Mouse (Mus musculus): Measurements from ENCODE around the gene Gm20388.
"Not testable (repeated sequence)": the region's sequence is repeated elsewhere in the genome, so short reads cannot be mapped to it uniquely, and the experiment has no call there.

Gene Gm20388

GRCm38 (mm10) chr8:123199864-123200263 lies 3289.2 kb downstream of the Gm20388 start:
- DNase-seq (ENCODE audit: extremely low spot score) = no peak

- DNase-seq (ENCODE audit: extremely low spot score) = peak; percentile 83
Measured at GRCm38 (mm10) chr8:123202288-123202687, 3291.6 kb downstream of the Gm20388 start.

GRCm38 (mm10) chr8:123203571-123203970 lies 3292.9 kb downstream of the Gm20388 start:
- DNase-seq (ENCODE audit: extremely low spot score) = no peak

GRCm38 (mm10) chr8:123211876-123212275 lies 3301.2 kb downstream of the Gm20388 start:
- no peak for DNase-seq (ENCODE audit: extremely low spot score)

DNA sequence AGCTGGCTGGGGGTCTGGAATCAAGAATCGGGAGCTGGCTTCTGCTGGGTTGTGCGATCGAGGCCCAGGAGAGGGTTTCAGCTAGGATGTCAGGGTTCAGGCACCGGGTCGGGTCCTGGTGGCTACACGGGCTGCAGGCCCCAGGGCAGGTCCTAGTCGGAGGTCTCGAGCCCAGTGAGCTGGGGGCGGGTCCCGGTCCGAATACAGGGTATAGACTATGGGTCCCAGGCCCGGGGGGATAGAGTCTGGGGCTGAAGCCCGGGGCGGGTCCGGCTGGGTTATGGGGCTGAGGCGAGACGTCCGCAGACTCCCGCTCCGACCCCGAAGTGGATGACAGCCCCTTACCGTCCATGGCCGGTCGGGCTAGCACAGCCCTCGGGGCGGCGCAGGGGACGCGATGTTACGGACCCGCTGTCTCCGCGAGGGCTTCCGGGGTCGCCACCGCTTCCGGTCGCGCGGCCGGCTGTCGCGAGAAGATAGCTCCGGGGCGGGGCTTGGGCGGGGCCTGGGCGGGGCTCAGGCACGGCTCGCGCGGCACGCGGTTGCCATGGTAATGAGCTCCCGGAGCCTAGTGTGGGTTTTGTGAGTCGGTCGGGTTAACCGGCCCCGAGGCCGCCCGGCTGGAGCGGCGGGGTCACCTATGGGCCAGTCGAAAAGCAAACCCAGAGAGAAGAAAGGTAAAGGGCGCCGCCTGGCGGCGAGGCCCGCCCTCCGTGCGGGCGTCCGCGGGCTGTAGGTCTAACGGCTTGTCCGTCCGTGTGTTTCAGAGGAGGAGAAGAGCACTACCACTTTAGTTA lies 3301.9 kb downstream of the Gm20388 start, which contains the start of the genes Chmp1a and Spata33:
Gene Chmp1a (minus strand): TSS at position 443 of the 797 bp plus-strand sequence.
Gene Spata33 (plus strand): TSS at position 512 of the 797 bp plus-strand sequence.
- peak; percentile 99 for DNase-seq (ENCODE audit: extremely low spot score)

DNA sequence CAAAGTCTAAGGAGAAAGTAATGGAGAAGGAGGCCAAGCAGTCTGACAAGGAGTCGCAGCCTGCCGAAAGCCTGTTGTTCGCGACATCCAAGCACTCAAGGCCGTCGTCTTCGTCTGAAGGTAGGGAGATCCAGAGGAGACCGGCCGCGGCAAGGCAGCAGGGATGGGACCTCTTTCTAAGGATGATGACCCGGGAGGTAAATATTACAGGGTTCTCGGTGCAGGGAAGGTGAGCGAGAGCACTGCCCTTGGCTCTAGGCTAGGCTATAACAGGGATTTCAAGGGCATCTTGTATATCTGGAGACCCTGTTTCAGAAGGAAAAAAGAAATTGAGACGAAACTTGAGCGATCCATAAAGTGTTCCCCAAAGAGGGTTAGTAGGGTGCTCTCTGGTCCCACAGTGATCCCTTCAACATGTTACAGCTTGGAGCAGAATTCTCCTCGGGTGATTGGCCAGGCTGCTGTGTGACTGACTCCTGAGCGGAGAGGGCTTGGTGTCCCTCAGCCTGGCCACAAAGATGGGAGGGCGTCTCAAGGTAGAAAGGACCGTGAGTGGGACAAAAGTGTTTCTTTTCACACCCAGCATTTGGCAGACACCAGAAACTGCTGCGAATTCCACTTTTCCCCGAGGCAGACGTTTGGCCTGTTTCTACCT lies 3302.6 kb downstream of the Gm20388 start:
- DNase-seq (ENCODE audit: extremely low spot score) = no peak

- DNase-seq (ENCODE audit: extremely low spot score) = no peak
Measured at GRCm38 (mm10) chr8:123215430-123215829, 3304.8 kb downstream of the Gm20388 start.

- DNase-seq (ENCODE audit: extremely low spot score) = no peak
Measured at GRCm38 (mm10) chr8:123220917-123221316, 3310.3 kb downstream of the Gm20388 start.

GRCm38 (mm10) chr8:123224278-123225266 lies 3313.9 kb downstream of the Gm20388 start, which contains the start of gene Cdk10:
TSS of gene Cdk10 (plus strand) at chr8:123224842.
- peak; percentile 90 for DNase-seq (ENCODE audit: extremely low spot score)

DNA sequence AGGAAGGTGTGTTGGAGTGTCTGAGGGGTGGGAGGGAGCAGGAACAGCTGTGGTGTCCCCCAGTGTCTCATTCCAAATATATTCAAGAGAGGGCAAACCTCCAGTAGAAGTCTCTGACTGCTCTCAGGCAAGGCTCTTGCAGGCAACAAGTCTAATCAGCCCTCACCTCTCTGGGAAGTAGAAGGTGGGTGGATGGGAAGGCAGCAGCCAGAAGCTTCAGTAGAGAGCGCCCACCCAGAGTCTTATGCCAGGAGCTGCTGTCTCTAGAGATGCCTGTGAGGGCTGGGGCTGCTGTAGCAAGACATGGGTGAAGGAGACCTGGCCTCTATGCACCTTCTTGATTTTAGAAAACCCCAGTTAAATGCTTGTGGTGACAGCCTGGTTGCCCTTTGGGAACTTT lies 3317.8 kb downstream of the Gm20388 start:
- DNase-seq (ENCODE audit: extremely low spot score) = no peak

DNA sequence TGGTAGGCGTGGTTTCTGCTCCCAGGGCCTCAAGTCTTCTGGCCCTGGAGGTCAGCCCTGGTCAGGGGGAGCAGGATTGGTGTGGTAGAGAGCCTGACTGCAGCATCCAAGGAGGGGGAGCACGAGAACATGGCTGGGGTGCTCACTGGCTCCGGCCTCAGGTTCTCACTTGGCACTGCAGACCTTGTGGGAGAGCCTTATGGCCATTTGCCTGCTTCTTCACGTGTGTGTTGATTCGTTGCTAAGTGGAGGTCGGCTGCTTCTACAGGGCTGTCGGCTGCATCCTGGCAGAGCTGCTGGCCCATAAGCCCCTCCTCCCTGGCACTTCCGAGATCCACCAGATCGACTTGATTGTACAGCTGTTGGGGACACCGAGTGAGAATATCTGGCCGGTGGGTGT lies 3319.7 kb downstream of the Gm20388 start:
- DNase-seq (ENCODE audit: extremely low spot score) = not testable (repeated sequence)

GRCm38 (mm10) chr8:123231742-123232141 lies 3321.1 kb downstream of the Gm20388 start:
- no peak for DNase-seq (ENCODE audit: extremely low spot score)

GRCm38 (mm10) chr8:123232553-123232952 lies 3321.9 kb downstream of the Gm20388 start:
- DNase-seq (ENCODE audit: extremely low spot score) = no peak

DNA sequence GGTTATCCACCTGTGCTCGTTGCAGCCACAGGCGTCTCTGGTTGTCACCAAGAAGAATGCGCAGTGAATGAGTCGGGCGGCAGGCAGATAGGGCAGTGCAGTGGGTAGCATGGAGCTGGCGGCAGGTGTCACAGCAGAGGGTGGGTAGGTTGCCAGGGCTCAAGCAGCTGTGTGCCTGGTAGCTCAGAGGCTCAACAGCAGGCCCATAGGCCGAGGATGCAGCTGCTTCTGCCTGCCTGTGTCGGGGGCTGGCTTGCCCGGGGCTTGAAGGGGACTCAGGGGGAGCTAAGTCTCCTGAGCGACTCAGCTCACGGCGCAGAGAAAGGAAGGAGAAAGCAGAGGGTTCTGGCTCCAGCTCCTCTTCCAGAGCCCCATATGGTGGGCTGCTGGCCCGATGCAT lies 3322.7 kb downstream of the Gm20388 start:
- no peak for DNase-seq (ENCODE audit: extremely low spot score)

- no peak for DNase-seq (ENCODE audit: extremely low spot score)
Measured at GRCm38 (mm10) chr8:123233760-123234159, 3323.1 kb downstream of the Gm20388 start.

DNA sequence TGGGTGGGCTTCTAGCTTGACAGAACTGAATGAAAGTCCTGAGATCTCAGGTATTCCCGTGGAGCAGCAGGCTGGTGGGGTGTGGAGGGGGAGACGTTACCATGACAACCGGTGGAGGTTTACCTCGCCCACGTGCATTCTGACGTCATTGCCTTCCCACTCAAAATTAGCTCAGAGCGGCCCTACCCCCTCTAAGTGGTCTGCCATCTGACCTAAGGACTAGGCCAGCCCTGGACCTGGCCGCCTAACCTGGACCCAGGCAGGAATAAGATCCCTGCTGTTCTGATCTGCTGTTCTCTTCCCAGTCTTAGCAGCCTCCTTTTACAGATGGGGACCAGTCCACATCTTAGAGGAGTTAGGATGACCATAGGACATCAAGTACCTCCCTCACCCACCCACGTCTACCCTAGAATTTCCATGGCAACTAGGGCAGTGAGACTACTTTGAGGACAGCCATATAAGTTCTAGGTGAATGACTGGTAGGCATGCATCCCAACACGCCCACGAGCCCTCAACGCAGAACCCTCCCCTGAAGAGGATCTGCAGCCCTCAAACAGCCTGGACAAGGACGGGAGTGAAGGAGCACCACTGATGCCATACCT lies 3324.4 kb downstream of the Gm20388 start:
- DNase-seq (ENCODE audit: extremely low spot score) = no peak

DNA sequence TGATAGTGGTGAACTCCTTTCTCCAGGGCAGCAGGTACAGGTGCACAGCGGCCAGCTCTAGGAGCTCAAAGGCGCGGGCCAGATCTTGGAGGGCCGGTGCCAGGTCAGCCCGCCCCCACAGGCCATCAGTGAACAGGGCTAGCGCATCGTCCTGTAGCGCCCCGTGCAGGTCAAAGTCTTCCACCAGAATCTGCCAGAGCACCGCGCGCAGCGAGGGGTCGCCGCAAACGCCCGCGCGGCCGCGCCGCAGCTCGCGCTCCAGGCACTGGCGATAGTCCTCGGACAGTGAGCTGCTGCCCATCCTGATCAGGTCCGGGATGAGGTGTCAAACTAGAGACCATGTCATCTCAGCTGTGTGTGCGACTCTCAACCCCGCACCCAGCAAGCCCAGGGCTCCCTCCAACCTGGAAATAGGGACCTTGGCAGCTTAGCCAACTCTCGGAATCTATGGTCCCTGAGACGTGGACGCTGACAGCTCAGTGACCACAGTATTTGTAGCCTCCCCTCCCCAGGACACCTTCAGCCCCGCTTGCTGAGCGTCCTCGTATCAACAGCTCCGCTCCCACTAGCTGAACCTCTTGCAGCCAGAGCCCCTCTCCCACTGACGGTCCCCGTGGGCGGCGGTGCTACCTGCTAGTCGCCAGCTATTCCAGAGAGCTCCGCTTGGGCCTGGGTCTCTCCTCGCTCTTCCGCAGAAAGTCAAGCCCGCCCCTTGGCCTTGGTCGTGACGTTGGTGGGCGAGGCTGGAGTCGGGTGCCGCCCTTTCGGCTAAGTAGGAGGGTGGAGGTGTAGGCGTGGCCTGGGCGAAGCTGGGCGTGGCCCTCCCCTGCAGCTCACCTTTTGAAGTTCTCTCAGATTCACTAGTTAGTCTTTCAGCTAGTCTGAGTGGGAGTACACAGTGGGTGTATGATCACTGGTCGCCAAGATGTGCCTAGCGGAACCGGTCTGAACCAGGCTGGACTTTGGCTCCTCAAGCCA lies 3325.2 kb downstream of the Gm20388 start, which contains the start of gene Spata2l:
Gene Spata2l (minus strand): TSS at position 714 of the 978 bp plus-strand sequence.
- DNase-seq (ENCODE audit: extremely low spot score) = peak; percentile 88

GRCm38 (mm10) chr8:123239398-123239797 lies 3328.8 kb downstream of the Gm20388 start:
- no peak for DNase-seq (ENCODE audit: extremely low spot score)

GRCm38 (mm10) chr8:123242107-123242923 lies 3331.7 kb downstream of the Gm20388 start:
- no peak for DNase-seq (ENCODE audit: extremely low spot score)

Measured in embryo, embryonic 9.5 days (tissue).